ENCODE assay signal across 13 mouse cellular contexts in genomic region chr11:97418834-97419539, GRCm38 (mm10). TPM values are rescaled to one million over a fixed set of nuclear protein-coding genes. Genes with fewer than 3 reads are reported as not detected.
DNase-seq lines count a peak whose midpoint lies in the region; ATAC-seq and TF ChIP-seq lines count a peak whose summit lies in the region.
"Had no signal": no experiment of that assay in that cellular context is flagged by ENCODE, and none has a peak within 500 bp of the region (broad histone marks: within the 10 kb centered on the region; RNA-seq: fewer than 3 reads in every experiment).

No protein-coding gene starts in this region.

- intact Hi-C loops in heart, postnatal 14 days (cut with DNase I): no loop called here

- WGBS in heart, embryonic 10.5 days: 75% methylated on average over 14 of the region's 14 CpGs
- WGBS in embryonic facial prominence, embryonic 10.5 days: 56% methylated on average over 14 of the region's 14 CpGs
- 49% methylated on average over 14 of the region's 14 CpGs for WGBS in limb, embryonic 12.5 days

- H3K4me2 ChIP-seq in limb, embryonic 12.5 days: no peak overlapping the region

- H3K9me3 ChIP-seq in heart, embryonic 10.5 days: no peaks in the 10 kb centered on the region
- H3K9me3 ChIP-seq in embryonic facial prominence, embryonic 10.5 days: no peaks in the 10 kb centered on the region
- H3K9me3 ChIP-seq in limb, embryonic 12.5 days: no peaks in the 10 kb centered on the region

- H3K9ac ChIP-seq in limb, embryonic 12.5 days (replicated peaks): peak overlapping the region; percentile 23; the same call in 1 of the 2 replicates
- H3K9ac ChIP-seq: liver, postnatal 0 days had no signal

- DNase-seq in heart, embryonic 10.5 days (ENCODE audit: low spot score): peak; percentile 73
- no peak for DNase-seq in heart, postnatal 14 days
- DNase-seq in layer of hippocampus, adult 2 months (ENCODE audit: low spot score in 2 of 2): peak in 1 of 2 experiments; percentile 57
- no peak for DNase-seq in layer of hippocampus, postnatal 14 days (ENCODE audit: low spot score in 2 of 2)
- no peak for DNase-seq in embryonic facial prominence, embryonic 10.5 days (ENCODE audit: low spot score)
- DNase-seq in spleen, adult 12 weeks (ENCODE audit: low spot score): no peak
- DNase-seq: kidney, postnatal 14 days; right cerebral cortex, postnatal 25 days; thymus, postnatal 25 days had no signal

- peaks cover 70% of the 10 kb centered on the region for H3K4me1 ChIP-seq in heart, embryonic 10.5 days
- H3K4me1 ChIP-seq in embryonic facial prominence, embryonic 10.5 days: peaks cover 69% of the 10 kb centered on the region
- H3K4me1 ChIP-seq in limb, embryonic 12.5 days (replicated peaks): peaks cover 49% of the 10 kb centered on the region

- no peaks in the 10 kb centered on the region for H3K27me3 ChIP-seq in heart, embryonic 10.5 days (ENCODE audit: insufficient read depth, poor library complexity, severe bottlenecking)
- H3K27me3 ChIP-seq in embryonic facial prominence, embryonic 10.5 days (replicated peaks; ENCODE audit: low read depth, poor library complexity, severe bottlenecking): peaks cover 13% of the 10 kb centered on the region; the same call in 1 of the 2 replicates
- no peaks in the 10 kb centered on the region for H3K27me3 ChIP-seq in limb, embryonic 12.5 days
- H3K27me3 ChIP-seq: Patski had no signal

- peaks cover 7% of the 10 kb centered on the region; the same call in 1 of the 2 replicates for H3K36me3 ChIP-seq in heart, embryonic 10.5 days
- H3K36me3 ChIP-seq in embryonic facial prominence, embryonic 10.5 days (replicated peaks): no peaks in the 10 kb centered on the region
- H3K36me3 ChIP-seq in limb, embryonic 12.5 days: no peaks in the 10 kb centered on the region

- H3K4me3 ChIP-seq in heart, embryonic 10.5 days: no peak overlapping the region
- no peak overlapping the region for H3K4me3 ChIP-seq in layer of hippocampus, adult 2 months
- peak overlapping the region; percentile 17; the same call in 1 of the 2 replicates for H3K4me3 ChIP-seq in embryonic facial prominence, embryonic 10.5 days
- H3K4me3 ChIP-seq in limb, embryonic 12.5 days (replicated peaks): no peak overlapping the region

- no peak overlapping the region for H3K27ac ChIP-seq in heart, embryonic 10.5 days
- peak overlapping the region; percentile 91 for H3K27ac ChIP-seq in layer of hippocampus, adult 2 months
- H3K27ac ChIP-seq in embryonic facial prominence, embryonic 10.5 days (replicated peaks): peak overlapping the region; percentile 55; the same call in 1 of the 2 replicates
- H3K27ac ChIP-seq in limb, embryonic 12.5 days: no peak overlapping the region

- no peak for TF ChIP-seq CTCF in layer of hippocampus, adult 2 months (conservative IDR thresholded peaks at IDR 0.05)

- ATAC-seq in limb, embryonic 12.5 days (ENCODE audit: insufficient number of reproducible peaks, insufficient read depth, low FRiP score, low TSS enrichment, low read depth): no peak
- ATAC-seq: intestine, embryonic 16.5 days; liver, postnatal 0 days; Patski had no signal

RNA-seq across cellular contexts. Expression of gene Arhgap23, which starts 3.7 kb away (rescaled TPM):
- 6.8 and 7.8 TPM in 2 replicates for polyA plus RNA-seq in heart, embryonic 10.5 days (2016; fragmentation: Nextera tagmentation; extraction: Ambion mirVana)
- total RNA-seq in heart, postnatal 14 days (2021): 10 to 100 TPM; 24.8 to 25.1 TPM
- total RNA-seq in layer of hippocampus, adult 2 months (2021): 10 to 100 TPM; 66.0 to 74.1 TPM
- 10 to 100 TPM; 66.7 to 70.0 TPM for total RNA-seq in layer of hippocampus, postnatal 14 days (2021)
- 2.4 TPM in 2 replicates for polyA plus RNA-seq in embryonic facial prominence, embryonic 10.5 days (2016; fragmentation: Nextera tagmentation; extraction: Ambion mirVana)
- polyA plus RNA-seq in limb, embryonic 12.5 days (2016; fragmentation: Nextera tagmentation; extraction: Ambion mirVana): 7.3 and 7.4 TPM in 2 replicates

RNA-seq across cellular contexts. Expression of gene Socs7, which starts 56.6 kb away (rescaled TPM):
- 3.2 and 3.4 TPM in 2 replicates for polyA plus RNA-seq in heart, embryonic 10.5 days (2016; fragmentation: Nextera tagmentation; extraction: Ambion mirVana)
- total RNA-seq in heart, postnatal 14 days (2021): 10 to 100 TPM; 16.1 to 19.6 TPM
- total RNA-seq in layer of hippocampus, adult 2 months (2021): 10 to 100 TPM; 79.5 to 79.7 TPM
- total RNA-seq in layer of hippocampus, postnatal 14 days (2021): 10 to 100 TPM; 75.2 to 77.8 TPM
- 3.3 TPM in 2 replicates for polyA plus RNA-seq in embryonic facial prominence, embryonic 10.5 days (2016; fragmentation: Nextera tagmentation; extraction: Ambion mirVana)
- 5.1 and 5.5 TPM in 2 replicates for polyA plus RNA-seq in limb, embryonic 12.5 days (2016; fragmentation: Nextera tagmentation; extraction: Ambion mirVana)

Comparison
In these comparisons a context has a peak if more than half of its experiments do, and no peak if none do; other contexts are left out.
1. H3K27ac ChIP-seq: peak in layer of hippocampus, adult 2 months (single experiment) and embryonic facial prominence, embryonic 10.5 days (single experiment); none in heart, embryonic 10.5 days (single experiment) and limb, embryonic 12.5 days (single experiment).